Mouse (Mus musculus) activated CD4-positive, CD25-positive, alpha-beta regulatory T cell, adult 9 weeks (primary cell): Measurements from ENCODE around the gene Calcb. TPM values are rescaled to one million over a fixed set of nuclear protein-coding genes. Genes with fewer than 3 reads are reported as not detected.

Experiments
- polyA plus RNA-seq: library from polyadenylated mRNA; unstranded; fragments of 100-300 nt; shearing (Covaris generic); gene quantifications from one replicate; pipeline ENCODE4 v1.2.1, GENCODE M21; 2017

Gene Calcb
- polyA plus RNA-seq, result not detected

DNA sequence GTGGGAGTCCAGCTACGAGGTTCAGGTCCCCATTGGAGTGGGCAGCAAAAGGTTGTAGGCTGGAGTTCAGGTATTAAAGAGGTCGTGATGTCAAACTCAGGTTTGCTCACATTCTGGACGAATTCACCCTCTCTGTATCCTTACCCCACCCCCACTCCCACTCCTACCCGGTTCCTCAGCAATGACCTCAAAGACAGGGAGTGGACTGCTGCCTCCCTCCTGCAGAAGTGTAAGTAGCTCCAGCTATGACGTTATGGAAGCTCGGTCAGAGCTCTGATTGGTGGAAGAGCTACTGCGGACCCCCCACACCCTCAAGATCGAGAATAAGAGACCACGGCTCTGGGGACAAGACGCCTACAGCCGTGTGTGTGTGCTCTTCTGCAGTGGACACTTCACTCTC lies at the start of gene Calcb:
TSS of gene Calcb (plus strand) at position 344 of the 400 bp plus-strand sequence.

DNA sequence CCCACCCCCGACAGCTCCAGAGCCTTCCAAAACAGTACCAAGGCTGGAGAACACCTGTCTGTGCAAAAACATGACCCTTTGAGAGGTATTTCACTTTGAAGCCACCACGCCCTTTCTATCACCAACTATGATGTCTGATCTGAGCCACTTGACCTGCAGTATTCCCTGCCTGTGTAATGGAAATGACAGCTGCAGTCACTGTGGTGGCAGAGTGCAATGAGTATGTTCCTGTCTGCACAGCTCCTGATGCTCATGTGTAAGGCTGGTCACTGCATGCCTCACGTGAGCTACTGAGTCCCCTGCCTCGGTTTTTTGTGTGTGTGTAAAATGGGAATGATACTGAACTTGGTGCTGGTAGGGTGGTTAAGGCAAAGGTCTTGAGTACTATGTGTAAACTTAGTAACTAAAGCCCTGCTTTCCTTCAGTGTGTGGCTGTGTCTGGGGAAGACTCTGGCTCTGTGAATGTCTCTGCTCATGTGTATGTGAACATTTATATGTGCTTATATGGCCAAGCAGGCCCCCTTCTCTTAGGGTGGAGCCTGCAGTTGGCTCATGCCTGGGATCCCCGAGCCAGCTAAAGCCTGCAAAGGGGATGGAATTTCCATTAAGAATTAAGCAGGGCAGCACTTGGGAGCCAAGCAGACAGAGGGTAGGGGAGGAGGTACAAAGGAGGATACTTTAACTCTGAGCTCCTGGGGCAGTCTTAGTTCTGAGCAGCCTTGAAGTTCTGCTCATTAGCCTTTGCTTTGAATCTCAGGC lies 24.8 kb downstream of the Calcb start, which contains the start of gene Insc:
TSS of gene Insc (plus strand) at position 673 of the 759 bp plus-strand sequence.

Other genes starting within 250 kb of the Calcb start
- 3.1 TPM for gene Cyp2r1, start 155.7 kb upstream of the Calcb start, polyA plus RNA-seq
- not detected for gene Calca, start 82.3 kb upstream of the Calcb start, polyA plus RNA-seq
- gene Insc, start 25.1 kb downstream of the Calcb start, polyA plus RNA-seq, result not detected